Mouse (Mus musculus) heart, postnatal 10 days (tissue): Measurements from ENCODE around the gene Vmn1r189. TPM values are rescaled to one million over a fixed set of nuclear protein-coding genes. Genes with fewer than 3 reads are reported as not detected.
"Not testable (repeated sequence)": the region's sequence is repeated elsewhere in the genome, so short reads cannot be mapped to it uniquely, and the experiment has no call there.

Experiments
- DNase-seq, 2 experiments: peaks; one replicate each; pipeline ENCODE4 v3.0.0; 2021
- intact Hi-C: fragments of 180-260 bp; cut with DNase I; formaldehyde crosslinking; loops from one replicate; pipeline ENCODE4 v1.15.1; 2025
- microRNA-seq, 2 experiments: library from miRNA; unstranded; fragments of <30 nt; microRNA quantifications; one replicate each; pipeline ENCODE4 v1.2.0; 2022
- total RNA-seq, 2 experiments: library from RNA; stranded (reverse); gene quantifications; 2 replicates each; pipeline ENCODE4 v1.2.3; 2021

Gene Vmn1r189
- total RNA-seq = not detected

DNA sequence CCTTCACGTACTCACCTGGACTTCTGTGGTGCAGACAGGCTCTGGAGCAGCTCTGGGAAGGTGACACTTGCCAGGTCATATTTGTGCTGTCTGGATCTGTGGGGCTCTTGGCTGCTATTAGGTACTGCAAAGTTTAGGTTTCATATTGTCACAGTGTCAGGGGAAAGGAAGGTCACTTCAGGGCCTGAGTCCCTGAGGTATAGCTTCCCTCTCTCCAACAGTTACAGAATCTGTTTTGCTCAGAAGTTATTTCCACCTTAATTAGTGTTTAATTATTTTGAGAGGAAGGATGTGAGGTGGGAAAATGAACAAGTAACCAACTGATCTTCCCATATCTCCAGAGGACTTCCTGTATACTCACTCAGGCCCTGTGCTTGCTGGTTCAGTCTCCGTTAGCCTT is at the start of gene Vmn1r189:
TSS of gene Vmn1r189 (minus strand) at position 101 of the 400 bp plus-strand sequence.
- DNase-seq, intact Hi-C loops: not testable (repeated sequence)

GRCm38 (mm10) chr13:22136495-22137293 is 31.1 kb upstream of the Vmn1r189 start:
- intact Hi-C loops, DNase-seq: not testable (repeated sequence)

DNA sequence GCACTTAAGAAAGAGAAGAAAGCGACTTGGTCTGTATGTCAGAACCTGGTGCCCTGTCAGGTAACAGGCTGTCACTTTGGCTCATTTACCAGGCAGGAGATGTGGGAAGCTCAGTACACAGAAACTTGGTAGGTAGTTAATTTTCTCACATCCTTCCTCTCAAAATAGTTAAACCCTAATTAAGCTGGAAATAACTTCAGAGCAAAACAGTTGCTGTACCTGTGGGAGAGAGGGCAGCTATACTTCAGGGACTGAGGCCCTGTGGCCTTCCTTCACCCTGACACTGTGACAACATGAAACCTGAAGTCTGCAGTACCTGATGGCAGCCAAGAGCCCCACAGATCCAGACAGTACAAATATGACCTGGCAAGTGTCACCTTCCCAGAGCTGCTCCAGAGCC is 21.5 kb downstream of the Vmn1r189 start, which contains the start of gene Vmn1r188:
TSS of gene Vmn1r188 (plus strand) at position 301 of the 400 bp plus-strand sequence.
- intact Hi-C loops = not testable (repeated sequence)

DNA sequence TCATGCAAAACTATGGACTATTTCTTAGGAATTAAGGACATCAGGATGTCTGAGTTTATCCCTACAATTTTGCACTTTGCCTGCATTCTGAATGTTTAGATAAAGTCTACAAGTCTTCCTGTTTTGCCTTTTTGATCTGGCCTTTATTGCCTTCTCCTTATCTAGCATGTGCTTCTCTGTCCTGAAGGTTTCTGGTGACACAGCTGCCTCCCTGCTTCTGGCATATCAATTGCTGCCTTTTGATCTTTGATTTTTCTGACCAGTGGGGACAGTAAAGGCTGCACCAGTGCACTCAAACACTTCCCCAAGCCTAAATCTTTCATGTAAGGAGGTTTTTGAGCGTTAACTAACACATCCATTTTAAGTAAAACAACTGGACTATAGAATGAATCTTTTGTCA is 42.2 kb downstream of the Vmn1r189 start:
- no peak for DNase-seq
- intact Hi-C loops = no loop called here

More for the DNA sequence above, 21.5 kb downstream of the Vmn1r189 start, which contains the start of gene Vmn1r188:
- DNase-seq = not testable (repeated sequence)

GRCm38 (mm10) chr13:22061422-22061821 is 44.2 kb downstream of the Vmn1r189 start:
- DNase-seq = no peak
- intact Hi-C loops = no loop called here

GRCm38 (mm10) chr13:22053754-22054153 is 51.9 kb downstream of the Vmn1r189 start:
- intact Hi-C loops = loop anchor here (5.0 kb wide), 2 partner anchors 1644 to 1709 kb away; partner anchors contain the start of genes Hist1h1a, Hist1h1t, Hist1h3a and Hist1h4a
- DNase-seq = no peak

DNA sequence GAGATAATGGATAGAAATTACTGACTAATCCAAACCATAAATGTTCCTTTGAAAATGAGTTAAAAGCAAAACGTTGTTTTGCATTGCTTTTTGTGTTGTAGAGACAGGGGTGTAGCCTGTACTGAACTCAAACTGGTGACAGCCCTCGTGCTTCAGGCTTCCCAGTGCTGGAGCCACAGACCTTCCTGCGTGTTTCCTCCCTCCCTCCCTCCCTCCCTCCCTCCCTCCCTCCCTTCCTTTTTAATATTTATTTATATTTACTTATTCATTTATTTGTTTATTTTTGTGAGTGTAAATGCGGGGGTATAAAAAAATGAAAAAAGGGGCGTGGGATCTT is 54.1 kb downstream of the Vmn1r189 start:
- intact Hi-C loops = loop anchor here (5.0 kb wide), 2 partner anchors 1646 to 1711 kb away; partner anchors contain the start of genes Hist1h1a, Hist1h1t, Hist1h3a and Hist1h4a
- no peak for DNase-seq

DNA sequence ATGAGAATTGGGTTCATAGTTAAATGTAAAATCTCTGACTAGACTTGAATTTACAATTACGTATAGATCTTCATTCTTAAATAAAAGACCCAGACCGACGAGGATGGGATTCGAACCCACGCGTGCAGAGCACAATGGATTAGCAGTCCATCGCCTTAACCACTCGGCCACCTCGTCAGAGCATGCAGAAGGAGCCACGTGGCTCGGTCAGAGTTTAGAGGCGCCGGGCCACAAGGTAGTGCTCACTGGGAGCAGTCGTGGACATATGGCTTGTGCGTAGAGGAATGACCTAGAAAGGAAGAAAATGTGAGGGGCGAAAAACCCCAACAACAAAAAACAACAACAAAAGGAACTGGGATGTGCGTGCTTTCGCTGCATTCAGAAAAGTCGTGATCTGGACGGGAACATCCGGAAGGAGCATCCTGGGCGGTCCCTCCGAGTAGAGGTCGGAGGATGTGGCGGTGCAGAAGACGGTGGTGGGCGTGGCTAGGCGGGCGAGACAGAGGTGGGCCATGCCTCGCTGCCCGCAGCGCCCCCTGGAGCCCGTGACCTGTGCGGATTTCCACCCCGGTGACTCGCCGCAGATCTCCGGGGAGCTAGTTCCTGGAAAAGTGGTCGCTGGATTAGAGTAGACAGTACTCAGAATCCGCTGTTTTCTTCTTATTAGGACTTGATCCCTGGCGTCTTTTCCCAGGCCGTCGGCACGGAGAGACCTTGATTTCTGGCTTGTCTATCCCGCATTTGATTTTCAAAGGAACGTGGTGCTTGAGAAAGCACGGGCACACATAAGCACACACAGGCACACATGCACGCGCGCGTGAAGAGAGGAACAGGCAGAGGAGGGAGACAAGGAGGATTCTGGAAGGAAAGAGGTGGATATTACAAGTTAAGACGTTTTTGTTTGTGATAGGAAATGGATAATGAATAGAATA is 54.8 kb downstream of the Vmn1r189 start:
- DNase-seq = peak; percentile 90
- intact Hi-C loops = loop anchor here (5.0 kb wide), 2 partner anchors 1646 to 1711 kb away; partner anchors contain the start of genes Hist1h1a, Hist1h1t, Hist1h3a and Hist1h4a

Small RNA genes within 50 kb of the gene (microRNA-seq; reads per million reads assigned to microRNA genes)
- gene Gm26300 = 0 reads per million in 2 experiments

Other genes with a start within 250 kb of the Vmn1r189 start
- gene Zfp184, start 160.7 kb downstream of the Vmn1r189 start, total RNA-seq = 1 to 10 TPM; 1.4 to 1.9 TPM
- gene Pom121l2, start 124.6 kb downstream of the Vmn1r189 start, total RNA-seq = not detected
- not detected for gene Prss16, start 96.1 kb downstream of the Vmn1r189 start, total RNA-seq
- gene Hist1h2ah, start 70.3 kb downstream of the Vmn1r189 start, total RNA-seq = 100 to 1,000 TPM; 181 to 187 TPM
- 100 to 1,000 TPM; 213 to 221 TPM for gene Hist1h2bk, start 70.0 kb downstream of the Vmn1r189 start, total RNA-seq
- 10 to 100 TPM; 70.8 to 71.4 TPM for gene Hist1h4i, start 64.5 kb downstream of the Vmn1r189 start, total RNA-seq
- gene Hist1h2ag, start 62.9 kb downstream of the Vmn1r189 start, total RNA-seq = 100 to 1,000 TPM; 142 to 176 TPM
- gene Hist1h2bj, start 62.6 kb downstream of the Vmn1r189 start, total RNA-seq = 100 to 1,000 TPM; 116 to 123 TPM
- gene Vmn1r188, start 21.4 kb downstream of the Vmn1r189 start, total RNA-seq = not detected
- not detected for gene Vmn1r191, start 78.1 kb upstream of the Vmn1r189 start, total RNA-seq
- not detected for gene Vmn1r192, start 85.3 kb upstream of the Vmn1r189 start, total RNA-seq
- not detected for gene Vmn1r193, start 117.3 kb upstream of the Vmn1r189 start, total RNA-seq
- not detected for gene Vmn1r194, start 138.4 kb upstream of the Vmn1r189 start, total RNA-seq
- not detected for gene Vmn1r195, start 164.7 kb upstream of the Vmn1r189 start, total RNA-seq
- gene Vmn1r196, start 184.1 kb upstream of the Vmn1r189 start, total RNA-seq = not detected
- gene Vmn1r197, start 218.8 kb upstream of the Vmn1r189 start, total RNA-seq = not detected
- gene Vmn1r198, start 244.5 kb upstream of the Vmn1r189 start, total RNA-seq = not detected